Mouse (Mus musculus): ENCODE measurements around the gene Sesn1. TPM values are rescaled to one million over a fixed set of nuclear protein-coding genes. Genes with fewer than 3 reads are reported as not detected.
"Not testable (repeated sequence)": the region's sequence is repeated elsewhere in the genome, so short reads cannot be mapped to it uniquely, and the experiment has no call there.

Gene Sesn1
- polyA plus RNA-seq, 1 experiment from 2014 or later = 36.7 TPM

- H3K27me3 ChIP-seq = no peaks in the 10 kb centered on the region
- H3K4me3 ChIP-seq = no peak overlapping the region
- no peaks in the 10 kb centered on the region for H3K36me3 ChIP-seq
- peak overlapping the region; percentile 26 for H3K27ac ChIP-seq
- 64% methylated on average over 5 of the region's 5 CpGs for WGBS
- H3K9ac ChIP-seq = no peak overlapping the region
- H3K4me1 ChIP-seq (replicated peaks) = peaks cover 21% of the 10 kb centered on the region
- no peak for ATAC-seq (replicated peaks; ENCODE audit: insufficient number of reproducible peaks, insufficient read depth, low FRiP score, low read depth)
- no peak overlapping the region; the same call in 1 of the 2 replicates for H3K4me2 ChIP-seq
- H3K9me3 ChIP-seq (replicated peaks) = no peaks in the 10 kb centered on the region
These were observed 13.0 kb downstream of the Sesn1 start for GRCm38 (mm10) chr10:41822573-41823281.

DNA sequence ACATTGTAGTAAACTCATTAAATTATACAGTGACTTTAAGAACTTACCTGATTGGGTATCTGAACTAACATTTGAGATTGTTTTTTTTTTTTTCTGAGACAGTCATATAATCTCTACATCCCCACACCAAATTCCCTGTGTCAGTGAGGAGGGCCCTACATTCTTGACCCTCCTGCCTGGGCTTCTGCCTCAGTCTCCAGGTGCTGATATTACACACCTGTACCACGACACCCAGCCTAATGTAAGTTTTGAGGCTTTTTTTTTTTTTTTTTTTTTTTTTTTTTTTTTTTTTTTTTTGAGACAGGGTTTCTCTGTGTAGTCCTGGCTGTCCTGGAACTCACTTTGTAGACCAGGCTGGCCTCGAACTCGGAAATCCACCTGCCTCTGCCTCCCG is 13.5 kb downstream of the Sesn1 start:
- 88% methylated on average over 4 of the region's 4 CpGs for WGBS
- not testable (repeated sequence) for ATAC-seq (replicated peaks; ENCODE audit: insufficient number of reproducible peaks, insufficient read depth, low FRiP score, low read depth); H3K36me3 ChIP-seq; H3K27me3 ChIP-seq; H3K4me3 ChIP-seq; H3K4me2 ChIP-seq; H3K9me3 ChIP-seq (replicated peaks); H3K9ac ChIP-seq; H3K27ac ChIP-seq
- H3K4me1 ChIP-seq (replicated peaks) = peaks cover 26% of the 10 kb centered on the region

DNA sequence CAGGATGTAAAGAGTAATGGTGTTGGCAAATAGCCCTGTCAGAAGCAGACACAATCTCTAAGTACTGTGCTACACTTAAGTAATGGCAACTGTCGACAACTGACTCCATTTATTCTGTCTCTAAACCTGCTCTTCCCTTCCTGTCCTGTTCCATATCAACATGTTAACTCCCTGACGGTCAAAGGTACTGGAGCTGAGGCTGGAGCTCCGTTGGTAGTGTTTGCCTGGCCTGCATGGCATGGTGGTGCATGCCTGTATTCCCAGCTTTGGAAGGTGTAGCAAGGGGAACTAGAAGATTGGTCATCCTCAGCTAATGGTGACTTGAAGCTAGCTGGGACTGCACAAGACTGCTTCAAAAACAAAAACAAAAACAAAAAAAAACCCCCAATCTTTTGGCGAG is 14.2 kb downstream of the Sesn1 start:
- WGBS = 38% methylated on average over 4 of the region's 4 CpGs
- Histone ChIP-seq H3K4me2 (no peak overlapping the region), H3K4me1 (replicated peaks) (peaks cover 31% of the 10 kb centered on the region), H3K4me3 (no peak overlapping the region), H3K27me3 (no peaks in the 10 kb centered on the region), H3K27ac (0 out of 2 replicates have a peak overlapping the region, but pooled peaks have one; percentile 34), H3K9me3 (replicated peaks) (no peaks in the 10 kb centered on the region), H3K9ac (no peak overlapping the region), H3K36me3 (no peaks in the 10 kb centered on the region)
- no peak for ATAC-seq (replicated peaks; ENCODE audit: insufficient number of reproducible peaks, insufficient read depth, low FRiP score, low read depth)

GRCm38 (mm10) chr10:41825041-41825440 is 15.3 kb downstream of the Sesn1 start:
- ATAC-seq (replicated peaks; ENCODE audit: insufficient number of reproducible peaks, insufficient read depth, low FRiP score, low read depth) = no peak
- Histone ChIP-seq H3K4me1 (replicated peaks) (peaks cover 31% of the 10 kb centered on the region), H3K36me3 (no peaks in the 10 kb centered on the region), H3K9ac (no peak overlapping the region), H3K4me3 (no peak overlapping the region), H3K9me3 (replicated peaks) (no peaks in the 10 kb centered on the region), H3K27me3 (no peaks in the 10 kb centered on the region), H3K4me2 (no peak overlapping the region), H3K27ac (no peak overlapping the region)
- WGBS = 86% methylated on average over 10 of the region's 10 CpGs

DNA sequence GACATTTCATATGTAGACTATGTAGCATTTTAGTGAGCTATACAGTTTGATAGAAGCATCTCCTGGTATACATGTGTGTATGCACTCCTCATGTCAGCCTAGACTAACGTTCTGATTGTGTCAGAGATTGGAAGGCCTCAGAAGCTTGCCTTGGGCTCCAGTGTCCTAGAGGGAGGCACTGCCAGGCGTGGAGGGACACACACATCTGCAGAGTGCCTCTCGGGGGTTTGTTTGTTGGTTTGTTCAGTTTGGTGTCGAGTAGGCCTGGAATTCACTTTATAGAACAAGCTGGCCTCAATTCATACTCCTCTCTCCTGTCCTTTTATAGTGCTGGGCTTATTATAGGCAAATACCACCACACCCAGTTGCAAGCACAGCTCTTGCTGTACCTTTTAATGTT is 16.3 kb downstream of the Sesn1 start:
- Histone ChIP-seq H3K4me2 (no peak overlapping the region), H3K9me3 (replicated peaks) (no peaks in the 10 kb centered on the region), H3K27ac (no peak overlapping the region), H3K4me3 (no peak overlapping the region), H3K27me3 (no peaks in the 10 kb centered on the region), H3K9ac (no peak overlapping the region), H3K4me1 (replicated peaks) (peaks cover 34% of the 10 kb centered on the region), H3K36me3 (no peaks in the 10 kb centered on the region)
- WGBS = 93% methylated on average over 4 of the region's 4 CpGs
- no peak for ATAC-seq (replicated peaks; ENCODE audit: insufficient number of reproducible peaks, insufficient read depth, low FRiP score, low read depth)

- Histone ChIP-seq H3K27ac (no peak overlapping the region), H3K36me3 (no peaks in the 10 kb centered on the region), H3K4me2 (no peak overlapping the region), H3K27me3 (no peaks in the 10 kb centered on the region), H3K9ac (no peak overlapping the region), H3K9me3 (replicated peaks) (no peaks in the 10 kb centered on the region), H3K4me1 (replicated peaks) (peaks cover 34% of the 10 kb centered on the region), H3K4me3 (no peak overlapping the region)
- ATAC-seq (replicated peaks; ENCODE audit: insufficient number of reproducible peaks, insufficient read depth, low FRiP score, low read depth) = no peak
- WGBS = 78% methylated on average over 6 of the region's 6 CpGs
These were observed 16.9 kb downstream of the Sesn1 start for GRCm38 (mm10) chr10:41826526-41827116.

DNA sequence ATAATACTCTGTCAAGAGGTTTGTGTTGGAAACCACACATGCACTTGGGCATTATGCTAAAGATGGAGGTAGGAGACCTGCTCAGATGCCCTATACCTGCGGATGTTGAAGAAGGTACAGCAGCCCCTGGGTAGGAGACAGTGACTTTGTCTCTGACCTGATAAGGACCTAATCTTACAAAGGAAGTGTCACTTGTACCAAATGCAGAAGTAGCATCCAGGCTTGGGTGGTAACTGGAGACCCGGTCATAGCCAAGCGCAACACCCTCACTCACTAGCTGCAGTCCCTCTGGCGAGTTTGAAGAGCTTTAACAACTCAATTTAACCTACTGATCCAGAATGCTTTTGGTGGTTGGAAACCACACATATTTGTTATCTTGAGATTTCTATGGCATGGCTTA is 18.0 kb downstream of the Sesn1 start:
- Histone ChIP-seq H3K9me3 (replicated peaks) (no peaks in the 10 kb centered on the region), H3K27ac (no peak overlapping the region), H3K4me3 (no peak overlapping the region), H3K9ac (no peak overlapping the region), H3K4me2 (no peak overlapping the region), H3K27me3 (no peaks in the 10 kb centered on the region), H3K36me3 (no peaks in the 10 kb centered on the region), H3K4me1 (replicated peaks) (peaks cover 33% of the 10 kb centered on the region)
- 88% methylated on average over 4 of the region's 4 CpGs for WGBS
- ATAC-seq (replicated peaks; ENCODE audit: insufficient number of reproducible peaks, insufficient read depth, low FRiP score, low read depth) = no peak

GRCm38 (mm10) chr10:41829191-41829590 is 19.5 kb downstream of the Sesn1 start:
- no peak overlapping the region for H3K9ac ChIP-seq
- no peaks in the 10 kb centered on the region for H3K36me3 ChIP-seq
- no peak overlapping the region for H3K4me2 ChIP-seq
- no peak overlapping the region for H3K4me3 ChIP-seq
- WGBS = 81% methylated on average over 5 of the region's 5 CpGs
- no peak for ATAC-seq (replicated peaks; ENCODE audit: insufficient number of reproducible peaks, insufficient read depth, low FRiP score, low read depth)
- H3K4me1 ChIP-seq (replicated peaks) = peaks cover 27% of the 10 kb centered on the region
- no peaks in the 10 kb centered on the region for H3K9me3 ChIP-seq (replicated peaks)
- H3K27me3 ChIP-seq = no peaks in the 10 kb centered on the region
- H3K27ac ChIP-seq = no peak overlapping the region

DNA sequence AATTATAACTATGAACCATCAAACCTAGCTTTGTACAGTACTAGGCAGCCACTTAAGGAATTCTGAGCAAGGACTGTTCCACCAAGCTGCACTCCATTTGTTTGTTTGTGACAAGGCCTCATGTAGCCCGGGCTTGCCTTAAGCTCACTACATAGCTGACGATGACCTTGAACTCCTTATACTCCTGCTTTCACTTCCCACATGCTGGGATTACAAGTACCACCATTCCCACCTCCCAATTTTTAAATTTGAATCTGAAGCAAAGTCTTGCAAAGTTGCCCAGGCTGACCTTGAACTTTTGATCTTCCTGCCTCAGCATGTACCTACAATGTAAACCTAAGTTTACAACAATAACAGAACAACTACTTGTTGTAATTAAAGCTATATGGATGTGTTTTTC is 20.2 kb downstream of the Sesn1 start:
- Histone ChIP-seq H3K4me1 (replicated peaks) (peaks cover 26% of the 10 kb centered on the region), H3K27me3 (no peaks in the 10 kb centered on the region), H3K9me3 (replicated peaks) (no peaks in the 10 kb centered on the region), H3K9ac (no peak overlapping the region), H3K4me2 (no peak overlapping the region), H3K27ac (0 out of 2 replicates have a peak overlapping the region, but pooled peaks have one; percentile 47), H3K4me3 (no peak overlapping the region), H3K36me3 (no peaks in the 10 kb centered on the region)
- 95% methylated on average over 2 of the region's 2 CpGs for WGBS
- ATAC-seq (replicated peaks; ENCODE audit: insufficient number of reproducible peaks, insufficient read depth, low FRiP score, low read depth) = no peak

GRCm38 (mm10) chr10:41830445-41830844 is 20.7 kb downstream of the Sesn1 start:
- 0 out of 2 replicates have a peak overlapping the region, but pooled peaks have one; percentile 4 for H3K9ac ChIP-seq
- H3K4me2 ChIP-seq = no peak overlapping the region
- no peaks in the 10 kb centered on the region for H3K9me3 ChIP-seq (replicated peaks)
- no peak overlapping the region for H3K4me3 ChIP-seq
- H3K4me1 ChIP-seq (replicated peaks) = peaks cover 26% of the 10 kb centered on the region
- H3K27ac ChIP-seq = peak overlapping the region; percentile 47
- no peak for ATAC-seq (replicated peaks; ENCODE audit: insufficient number of reproducible peaks, insufficient read depth, low FRiP score, low read depth)
- no peaks in the 10 kb centered on the region for H3K36me3 ChIP-seq
- 48% methylated on average over 4 of the region's 4 CpGs for WGBS
- no peaks in the 10 kb centered on the region for H3K27me3 ChIP-seq

GRCm38 (mm10) chr10:41830851-41831522 is 21.3 kb downstream of the Sesn1 start:
- Histone ChIP-seq H3K9me3 (replicated peaks) (no peaks in the 10 kb centered on the region), H3K36me3 (no peaks in the 10 kb centered on the region), H3K4me1 (replicated peaks) (peaks cover 26% of the 10 kb centered on the region), H3K27me3 (no peaks in the 10 kb centered on the region), H3K4me3 (no peak overlapping the region), H3K9ac (0 out of 2 replicates have a peak overlapping the region, but pooled peaks have one; percentile 4), H3K4me2 (no peak overlapping the region), H3K27ac (peak overlapping the region; percentile 47)
- 48% methylated on average over 9 of the region's 9 CpGs for WGBS
- ATAC-seq (replicated peaks; ENCODE audit: insufficient number of reproducible peaks, insufficient read depth, low FRiP score, low read depth) = 0 out of 2 replicates have a peak, but pooled peaks have one; percentile 22
